Mouse (Mus musculus) lung, embryonic 16.5 days (tissue): ENCODE data around the gene Rgs12. TPM values are rescaled to one million over a fixed set of nuclear protein-coding genes. Genes with fewer than 3 reads are reported as not detected.

Experiments
- ATAC-seq: fragments of 200-750 bp; cut with Nextera tagmentation; 2 replicates; pipeline ENCODE4 v1.8.0; 2017; ENCODE audit warnings: low read depth, mild to moderate bottlenecking, moderate library complexity
- H3K27ac ChIP-seq: fragments of 300-500 bp; sonication (generic); 2 replicates; pipeline ENCODE4 v1.5.1; 2014; ENCODE audit warnings: mild to moderate bottlenecking, control low read depth, low read length
- H3K27me3 ChIP-seq: fragments of 300-500 bp; sonication (generic); 2 replicates; pipeline ENCODE4 v1.6.1; 2014; ENCODE audit warnings: low read depth, low read length, mixed read lengths; ENCODE audit not compliant: control insufficient read depth, insufficient read depth
- H3K36me3 ChIP-seq: fragments of 300-500 bp; sonication (generic); 2 replicates; pipeline ENCODE4 v1.6.1; 2014; ENCODE audit warnings: low read length; ENCODE audit not compliant: control insufficient read depth, insufficient read depth
- H3K4me1 ChIP-seq: fragments of 300-500 bp; sonication (generic); replicated peaks from 2 replicates; pipeline ENCODE4 v1.6.1; 2014; ENCODE audit warnings: low read length, mixed read lengths; ENCODE audit not compliant: control insufficient read depth, insufficient read depth
- H3K4me2 ChIP-seq: fragments of 300-500 bp; sonication (generic); 2 replicates; pipeline ENCODE4 v1.6.1; 2014; ENCODE audit warnings: low read depth, low read length, control low read depth
- H3K4me3 ChIP-seq: fragments of 300-500 bp; sonication (generic); 2 replicates; pipeline ENCODE4 v1.5.1; 2014; ENCODE audit warnings: mild to moderate bottlenecking, low read length, control low read depth
- H3K9ac ChIP-seq: fragments of 300-500 bp; sonication (generic); 2 replicates; pipeline ENCODE4 v1.6.1; 2014; ENCODE audit warnings: low read length, control low read depth
- H3K9me3 ChIP-seq: fragments of 300-500 bp; sonication (generic); 2 replicates; pipeline ENCODE4 v1.6.1; 2016; ENCODE audit warnings: low read length; ENCODE audit not compliant: control insufficient read depth
- WGBS: fragments of 180-500 bp; shearing (Covaris S2); extraction: QIAGEN DNeasy Blood & Tissue Kit; methylation state at CpG from one replicate; pipeline ENCODE4 v1.1.7; 2014; 5-methylcytosine and 5-hydroxymethylcytosine counted together
- polyA plus RNA-seq: library from polyadenylated mRNA; unstranded; fragments of >200 nt; fragmentation: Nextera tagmentation; extraction: Ambion mirVana; gene quantifications from 2 replicates; pipeline ENCODE4 v1.2.1, GENCODE M21; 2015

The Rgs12 gene
- polyA plus RNA-seq, 1 experiment from 2014 or later: 34.7 TPM

GRCm38 (mm10) chr5:35009163-35009562 lies 59.9 kb downstream of the Rgs12 start:
- Histone ChIP-seq H3K9ac (no peak overlapping the region), H3K4me3 (no peak overlapping the region), H3K4me1 (no peaks in the 10 kb centered on the region), H3K27me3 (no peaks in the 10 kb centered on the region), H3K9me3 (no peaks in the 10 kb centered on the region), H3K27ac (no peak overlapping the region), H3K36me3 (no peaks in the 10 kb centered on the region), H3K4me2 (no peak overlapping the region)
- ATAC-seq: no peak
- WGBS: 91% methylated on average over 4 of the region's 4 CpGs

GRCm38 (mm10) chr5:35010656-35011055 lies 61.4 kb downstream of the Rgs12 start:
- H3K27me3 ChIP-seq: no peaks in the 10 kb centered on the region
- H3K9me3 ChIP-seq: no peaks in the 10 kb centered on the region
- no peak overlapping the region for H3K9ac ChIP-seq
- no peak overlapping the region for H3K4me3 ChIP-seq
- no peak overlapping the region for H3K27ac ChIP-seq
- ATAC-seq: no peak
- H3K4me1 ChIP-seq: no peaks in the 10 kb centered on the region
- 47% methylated on average over 5 of the region's 5 CpGs for WGBS
- H3K36me3 ChIP-seq: no peaks in the 10 kb centered on the region
- H3K4me2 ChIP-seq: no peak overlapping the region

GRCm38 (mm10) chr5:35011156-35011923 lies 62.1 kb downstream of the Rgs12 start:
- 93% methylated on average over 6 of the region's 6 CpGs for WGBS
- H3K4me1 ChIP-seq: no peaks in the 10 kb centered on the region
- ATAC-seq: no peak
- H3K9me3 ChIP-seq: no peaks in the 10 kb centered on the region
- H3K27ac ChIP-seq: no peak overlapping the region
- no peak overlapping the region for H3K9ac ChIP-seq
- no peak overlapping the region for H3K4me2 ChIP-seq
- no peaks in the 10 kb centered on the region for H3K36me3 ChIP-seq
- no peaks in the 10 kb centered on the region for H3K27me3 ChIP-seq
- no peak overlapping the region for H3K4me3 ChIP-seq

GRCm38 (mm10) chr5:35014036-35014435 lies 64.8 kb downstream of the Rgs12 start:
- H3K9ac ChIP-seq: no peak overlapping the region
- H3K4me1 ChIP-seq: no peaks in the 10 kb centered on the region
- H3K27me3 ChIP-seq: no peaks in the 10 kb centered on the region
- WGBS: 83% methylated on average over 6 of the region's 6 CpGs
- no peaks in the 10 kb centered on the region for H3K36me3 ChIP-seq
- no peak overlapping the region for H3K4me2 ChIP-seq
- no peak overlapping the region for H3K4me3 ChIP-seq
- no peak for ATAC-seq
- no peaks in the 10 kb centered on the region for H3K9me3 ChIP-seq
- no peak overlapping the region for H3K27ac ChIP-seq

- H3K36me3 ChIP-seq: peaks cover 4% of the 10 kb centered on the region; the same call in 1 of the 2 replicates
- peak overlapping the region; percentile 85 for H3K27ac ChIP-seq
- H3K27me3 ChIP-seq: no peaks in the 10 kb centered on the region
- no peak overlapping the region for H3K9ac ChIP-seq
- peaks cover 11% of the 10 kb centered on the region for H3K4me1 ChIP-seq
- no peak overlapping the region for H3K4me2 ChIP-seq
- H3K4me3 ChIP-seq: no peak overlapping the region
- no peaks in the 10 kb centered on the region for H3K9me3 ChIP-seq
- 49% methylated on average over 9 of the region's 9 CpGs for WGBS
- no peak for ATAC-seq
These were observed 70.5 kb downstream of the Rgs12 start for GRCm38 (mm10) chr5:35019673-35020300.

- Histone ChIP-seq H3K27me3 (no peaks in the 10 kb centered on the region), H3K4me3 (no peak overlapping the region), H3K4me2 (no peak overlapping the region), H3K27ac (peak overlapping the region; percentile 85), H3K9me3 (no peaks in the 10 kb centered on the region), H3K9ac (peak overlapping the region; percentile 7; the same call in 1 of the 2 replicates), H3K4me1 (peaks cover 11% of the 10 kb centered on the region), H3K36me3 (peaks cover 7% of the 10 kb centered on the region; the same call in 1 of the 2 replicates)
- ATAC-seq: peak; percentile 77
- 53% methylated on average over 9 of the region's 9 CpGs for WGBS
These were observed 71.4 kb downstream of the Rgs12 start for GRCm38 (mm10) chr5:35020410-35021241.

- Histone ChIP-seq H3K9me3 (no peaks in the 10 kb centered on the region), H3K9ac (no peak overlapping the region), H3K27ac (no peak overlapping the region), H3K4me2 (no peak overlapping the region), H3K4me3 (no peak overlapping the region), H3K36me3 (peaks cover 26% of the 10 kb centered on the region), H3K4me1 (peaks cover 10% of the 10 kb centered on the region; the same call in 1 of the 2 replicates), H3K27me3 (no peaks in the 10 kb centered on the region)
- ATAC-seq: peak; percentile 60; the same call in 1 of the 2 replicates
- 9% methylated on average over 2 of the region's 2 CpGs for WGBS
These were observed 75.7 kb downstream of the Rgs12 start for GRCm38 (mm10) chr5:35024975-35025374.

GRCm38 (mm10) chr5:35029303-35029702 lies 80.1 kb downstream of the Rgs12 start:
- H3K9me3 ChIP-seq: no peaks in the 10 kb centered on the region
- 0 out of 2 replicates have a peak, but pooled peaks cover under 1% of the 10 kb centered on the region for H3K4me1 ChIP-seq
- H3K27ac ChIP-seq: no peak overlapping the region
- peaks cover 30% of the 10 kb centered on the region for H3K36me3 ChIP-seq
- 94% methylated on average over 1 of the region's 1 CpGs for WGBS
- no peak overlapping the region for H3K4me2 ChIP-seq
- no peak overlapping the region for H3K4me3 ChIP-seq
- ATAC-seq: no peak
- no peak overlapping the region for H3K9ac ChIP-seq
- H3K27me3 ChIP-seq: no peaks in the 10 kb centered on the region

- H3K36me3 ChIP-seq: peaks cover 30% of the 10 kb centered on the region
- no peak overlapping the region for H3K27ac ChIP-seq
- no peaks in the 10 kb centered on the region for H3K9me3 ChIP-seq
- H3K4me3 ChIP-seq: no peak overlapping the region
- H3K27me3 ChIP-seq: no peaks in the 10 kb centered on the region
- 87% methylated on average over 5 of the region's 5 CpGs for WGBS
- H3K4me2 ChIP-seq: no peak overlapping the region
- no peak for ATAC-seq
- no peaks in the 10 kb centered on the region for H3K4me1 ChIP-seq
- H3K9ac ChIP-seq: no peak overlapping the region
These were observed 80.5 kb downstream of the Rgs12 start for GRCm38 (mm10) chr5:35029755-35030154.
